Mouse (Mus musculus): ENCODE data around the gene Cacna1s. TPM values are rescaled to one million over a fixed set of nuclear protein-coding genes. Genes with fewer than 3 reads are reported as not detected.

Gene Cacna1s
- total RNA-seq (2021) (1 to 10 TPM in 1 of 2 experiments, under 1 TPM in 1; 0.17 to 1.2 TPM), polyA plus RNA-seq (2012; rRNA removed) (0.15 and 0.40 TPM in 2 replicates)
- long read RNA-seq: 0 reads

- DNase-seq: no peak
These were observed at the start of gene Cacna1s for GRCm38 (mm10) chr1:136052547-136052946. Gene Cacna1s, plus strand, starts transcription at chr1:136052750.

DNA sequence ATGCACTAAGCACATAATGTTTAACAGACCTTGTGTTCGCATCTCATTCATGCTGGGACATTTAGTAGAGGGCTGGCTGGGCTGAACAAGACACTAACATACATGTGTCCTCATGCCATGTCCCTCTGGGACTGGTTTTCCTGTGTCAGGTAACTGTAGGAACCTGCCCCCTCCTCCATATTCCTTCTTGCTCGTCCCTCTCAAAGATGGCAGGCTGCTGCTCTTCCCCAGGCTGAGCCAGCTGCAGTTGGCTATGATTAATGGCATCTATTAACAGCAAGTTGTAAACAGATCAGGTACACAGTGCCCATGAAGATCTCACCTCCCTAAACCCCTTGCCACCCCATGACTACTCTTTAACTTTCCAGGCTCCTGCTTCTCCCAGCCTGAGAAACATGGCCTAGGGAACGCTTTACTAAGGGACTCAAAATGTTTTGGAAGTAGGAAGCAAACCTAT, 46.2 kb upstream of the Cacna1s start, which contains the start of gene Igfn1:
TSS of gene Igfn1 (minus strand) at position 51 of the 457 bp plus-strand sequence.
- DNase-seq: no peak

DNA sequence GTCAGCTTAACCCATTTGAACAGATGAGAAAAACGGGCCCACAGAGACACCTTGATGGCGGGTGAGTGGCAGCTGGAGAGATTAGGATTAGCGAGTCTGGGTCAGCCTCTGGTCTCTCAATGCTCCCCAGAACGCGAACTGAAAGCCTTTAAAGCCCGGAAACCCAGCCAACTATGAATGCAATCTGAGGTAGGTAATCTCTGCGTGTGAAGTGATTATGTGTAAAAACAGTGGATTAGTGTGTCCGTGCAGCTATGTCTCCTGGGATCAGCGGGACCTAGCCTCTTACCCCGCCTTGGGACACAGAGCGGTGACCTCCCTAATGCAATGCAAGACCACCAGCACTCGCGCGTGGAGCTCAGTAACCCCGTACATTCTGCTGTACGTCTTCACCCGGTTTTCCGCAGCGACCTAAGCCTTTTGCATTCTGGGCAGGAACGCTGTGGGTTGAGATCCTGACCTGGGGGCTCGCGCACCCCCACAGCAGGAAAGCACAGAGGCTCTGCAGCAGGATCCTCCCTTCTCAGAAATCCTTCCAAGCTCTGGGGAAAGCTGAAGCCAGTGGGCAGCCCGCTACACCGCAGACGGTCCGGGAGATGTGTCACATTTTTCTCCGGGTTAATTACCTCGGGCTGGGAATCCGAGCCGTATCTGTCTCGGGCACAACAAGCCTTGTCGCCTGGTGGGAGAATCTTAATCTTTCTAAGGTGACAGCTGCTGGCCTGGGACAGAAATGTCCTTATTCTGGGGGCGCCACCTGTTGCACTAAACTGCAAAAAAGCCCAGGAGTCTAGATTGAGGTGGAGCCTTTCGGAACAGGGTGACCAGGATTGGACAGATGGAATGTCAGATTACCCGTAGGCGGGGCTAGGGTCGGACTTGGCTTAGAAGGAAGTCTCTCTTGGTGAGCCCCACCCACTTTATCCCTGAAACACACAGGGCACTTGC, 45.1 kb upstream of the Cacna1s start, which contains the start of gene Tmem9:
TSS of gene Tmem9 (plus strand) at position 940 of the 948 bp plus-strand sequence.
- peak; percentile 93 for DNase-seq

- DNase-seq: no peak
These were observed 44.4 kb upstream of the Cacna1s start for GRCm38 (mm10) chr1:136008159-136008533.

- DNase-seq: peak; percentile 21
These were observed 42.3 kb upstream of the Cacna1s start for GRCm38 (mm10) chr1:136010247-136010646.

GRCm38 (mm10) chr1:136013513-136013912, 39.0 kb upstream of the Cacna1s start:
- DNase-seq: no peak

DNA sequence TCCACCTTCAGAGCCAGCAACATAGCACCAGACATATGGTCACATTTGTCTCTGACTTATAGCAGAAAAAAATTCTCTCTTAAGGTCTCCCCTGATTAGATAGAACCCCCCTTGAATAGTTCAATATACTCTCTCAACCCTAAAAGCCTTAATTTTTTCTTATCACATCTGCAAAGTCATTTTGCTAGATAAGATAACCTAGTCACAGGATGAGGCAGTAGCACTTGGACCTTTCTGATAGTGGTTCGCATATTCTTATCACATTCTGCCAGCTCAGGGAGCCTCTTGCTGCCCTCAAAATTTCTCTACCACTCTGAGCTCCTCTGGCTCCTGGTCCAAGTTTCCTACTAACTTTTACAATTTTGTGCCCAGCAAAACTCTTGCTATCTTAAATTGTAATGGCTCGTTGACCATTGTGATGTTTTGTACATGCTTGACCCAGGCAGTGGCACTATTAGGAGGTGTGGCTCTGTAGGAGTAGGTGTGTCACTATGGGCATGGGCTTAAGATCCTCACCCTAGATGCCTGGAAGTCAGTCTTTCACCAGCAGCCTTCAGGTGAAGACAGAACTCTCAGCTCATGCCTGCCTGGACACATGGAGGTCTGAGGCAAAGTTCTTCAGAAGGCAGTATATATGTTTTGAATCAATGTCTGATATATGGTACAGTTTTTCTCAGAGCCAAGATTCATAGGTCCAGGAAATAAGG, 37.6 kb upstream of the Cacna1s start:
- no peak for DNase-seq

GRCm38 (mm10) chr1:136017307-136017706, 35.2 kb upstream of the Cacna1s start:
- DNase-seq: no peak

GRCm38 (mm10) chr1:136017907-136018313, 34.6 kb upstream of the Cacna1s start:
- peak; percentile 95 for DNase-seq

- DNase-seq: peak; percentile 45
These were observed 34.0 kb upstream of the Cacna1s start for GRCm38 (mm10) chr1:136018390-136019189.

- DNase-seq: no peak
These were observed 22.3 kb upstream of the Cacna1s start for GRCm38 (mm10) chr1:136030201-136030600.

GRCm38 (mm10) chr1:136031697-136032096, 20.9 kb upstream of the Cacna1s start:
- DNase-seq: no peak

GRCm38 (mm10) chr1:136032961-136033360, 19.6 kb upstream of the Cacna1s start:
- no peak for DNase-seq

GRCm38 (mm10) chr1:136038746-136039538, 13.6 kb upstream of the Cacna1s start:
- DNase-seq: no peak

GRCm38 (mm10) chr1:136040452-136040851, 12.1 kb upstream of the Cacna1s start:
- no peak for DNase-seq

DNA sequence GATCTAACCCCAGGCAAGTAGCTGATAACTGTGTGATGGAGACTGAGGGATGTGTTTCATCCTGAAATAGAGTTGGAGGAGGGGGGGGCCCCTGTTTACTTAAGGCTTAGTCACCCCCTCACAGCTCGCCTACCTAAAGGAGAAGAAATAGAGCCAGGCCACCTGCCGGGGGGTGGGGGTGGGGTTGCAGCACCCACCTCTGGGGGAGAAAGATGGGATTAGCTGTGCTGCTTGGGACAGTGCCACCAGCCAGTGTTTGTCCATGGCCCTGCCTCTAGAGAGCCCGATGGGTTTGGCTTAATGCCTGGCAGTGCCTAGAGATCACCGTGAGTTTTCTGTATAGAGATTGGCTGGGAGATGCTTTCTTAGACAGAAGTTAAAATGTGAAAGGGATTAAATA, 11.7 kb upstream of the Cacna1s start:
- no peak for DNase-seq

DNA sequence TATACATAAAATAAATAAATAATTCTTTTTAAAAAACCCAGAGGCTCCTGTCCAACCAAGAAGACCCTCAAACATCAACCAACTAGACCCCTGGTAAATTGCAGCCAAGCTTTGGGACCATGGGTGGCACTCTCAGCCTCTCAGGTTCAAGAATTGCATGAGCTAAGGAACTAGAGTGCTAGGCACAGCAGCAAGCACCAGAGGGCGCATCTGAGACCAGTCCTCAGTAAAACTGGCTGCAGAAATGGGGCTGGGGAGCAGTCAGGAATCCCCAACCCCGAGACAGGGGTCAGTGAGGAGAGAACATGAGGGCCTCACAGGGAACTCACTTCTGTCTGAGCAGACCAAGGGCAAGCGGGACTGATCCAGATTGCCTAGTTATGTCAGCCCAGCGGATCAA, 6.8 kb upstream of the Cacna1s start:
- DNase-seq: peak; percentile 50

GRCm38 (mm10) chr1:136047432-136047831, 5.1 kb upstream of the Cacna1s start:
- peak; percentile 32 for DNase-seq

DNA sequence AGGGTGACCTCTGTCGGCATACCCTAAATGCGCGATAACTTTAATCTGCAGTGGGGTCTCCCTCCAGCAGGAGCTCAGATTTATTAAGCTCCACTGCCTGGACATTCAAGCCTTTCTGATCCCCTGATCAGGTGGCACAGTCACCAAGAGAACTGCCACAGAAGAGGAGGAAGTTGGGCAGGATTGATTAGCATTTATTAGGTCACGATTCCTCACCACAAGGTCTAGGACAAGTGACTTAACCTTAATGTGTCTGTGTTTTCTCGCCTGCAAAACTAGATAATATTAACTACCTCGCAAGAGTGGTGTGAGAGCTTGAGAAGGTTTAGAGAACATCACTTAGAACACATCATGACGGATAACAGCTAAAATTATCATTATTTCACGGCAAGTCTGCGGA, 4.7 kb upstream of the Cacna1s start:
- DNase-seq: no peak

DNA sequence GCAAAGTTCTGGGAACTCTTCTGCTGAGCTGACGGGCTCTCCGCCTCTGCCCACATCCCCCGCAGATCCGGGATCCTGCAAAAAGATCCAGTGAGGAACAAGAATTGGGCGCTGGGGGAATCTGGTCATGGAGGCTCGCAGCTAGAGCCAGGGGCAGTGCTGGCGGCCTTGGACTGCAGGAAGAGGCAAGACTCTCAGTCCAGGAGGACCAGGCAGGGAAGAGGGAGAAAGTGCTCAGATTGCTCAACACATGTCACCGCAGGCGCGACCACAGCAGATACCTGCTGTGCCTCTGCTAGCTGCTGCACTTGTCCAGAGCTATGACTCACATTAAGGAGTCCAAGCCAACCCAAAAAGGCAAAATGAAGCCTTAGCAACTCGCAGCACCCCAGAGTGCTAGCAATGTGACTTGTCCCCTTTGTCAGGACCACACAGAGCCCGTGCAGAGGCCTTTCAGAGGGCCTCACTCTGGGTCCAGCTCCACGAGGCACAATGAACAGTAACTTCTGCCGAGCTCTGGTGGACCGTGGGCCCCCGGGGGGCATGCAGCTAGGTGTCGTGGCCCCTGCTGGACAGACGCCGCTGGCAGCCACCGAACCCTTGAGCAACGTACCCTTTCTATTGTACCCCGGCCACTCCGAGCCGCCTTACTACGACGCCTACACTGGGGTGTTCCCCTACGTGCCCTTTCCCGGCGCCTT, 2.1 kb upstream of the Cacna1s start, which contains the start of gene Ascl5:
TSS of gene Ascl5 (plus strand) at position 493 of the 701 bp plus-strand sequence.
- DNase-seq: peak; percentile 19

Data from adrenal gland, adult 2 months (tissue).